Mouse (Mus musculus) E14TG2a.4 (cell line): ENCODE results near the gene Mgat4a.
"Not testable (repeated sequence)": the region's sequence is repeated elsewhere in the genome, so short reads cannot be mapped to it uniquely, and the experiment has no call there.

ENCODE experiments used
- H3K27me3 ChIP-seq: 2 replicates; pipeline ENCODE4 v1.6.1; 2014; ENCODE audit warnings: low read length, control low read depth; ENCODE audit not compliant: insufficient read depth
- H3K36me3 ChIP-seq: 2 replicates; pipeline ENCODE4 v1.6.1; 2014; ENCODE audit warnings: low read length, control low read depth; ENCODE audit not compliant: insufficient read depth
- H3K4me1 ChIP-seq: replicated peaks from 2 replicates; pipeline ENCODE4 v1.6.1; 2014; ENCODE audit warnings: low read depth, low read length, control low read depth
- H3K4me3 ChIP-seq: replicated peaks from 2 replicates; pipeline ENCODE4 v1.5.1; 2014; ENCODE audit warnings: mild to moderate bottlenecking, low read length
- H3K9me3 ChIP-seq: 2 replicates; pipeline ENCODE4 v1.6.1; 2014; ENCODE audit warnings: low read length, control low read depth
- CTCF ChIP-seq: conservative IDR thresholded peaks from 2 replicates; pipeline ENCODE4 v1.5.1; 2014; ENCODE audit warnings: low read length
- NANOG ChIP-seq: IDR thresholded peaks from 2 replicates; pipeline ENCODE4 v1.6.1; 2014; ENCODE audit warnings: borderline replicate concordance, low read length, mixed read lengths
- POU5F1 ChIP-seq: IDR thresholded peaks from 2 replicates; pipeline ENCODE4 v1.6.1; 2014; ENCODE audit warnings: low read length, borderline replicate concordance

Mgat4a gene

DNA sequence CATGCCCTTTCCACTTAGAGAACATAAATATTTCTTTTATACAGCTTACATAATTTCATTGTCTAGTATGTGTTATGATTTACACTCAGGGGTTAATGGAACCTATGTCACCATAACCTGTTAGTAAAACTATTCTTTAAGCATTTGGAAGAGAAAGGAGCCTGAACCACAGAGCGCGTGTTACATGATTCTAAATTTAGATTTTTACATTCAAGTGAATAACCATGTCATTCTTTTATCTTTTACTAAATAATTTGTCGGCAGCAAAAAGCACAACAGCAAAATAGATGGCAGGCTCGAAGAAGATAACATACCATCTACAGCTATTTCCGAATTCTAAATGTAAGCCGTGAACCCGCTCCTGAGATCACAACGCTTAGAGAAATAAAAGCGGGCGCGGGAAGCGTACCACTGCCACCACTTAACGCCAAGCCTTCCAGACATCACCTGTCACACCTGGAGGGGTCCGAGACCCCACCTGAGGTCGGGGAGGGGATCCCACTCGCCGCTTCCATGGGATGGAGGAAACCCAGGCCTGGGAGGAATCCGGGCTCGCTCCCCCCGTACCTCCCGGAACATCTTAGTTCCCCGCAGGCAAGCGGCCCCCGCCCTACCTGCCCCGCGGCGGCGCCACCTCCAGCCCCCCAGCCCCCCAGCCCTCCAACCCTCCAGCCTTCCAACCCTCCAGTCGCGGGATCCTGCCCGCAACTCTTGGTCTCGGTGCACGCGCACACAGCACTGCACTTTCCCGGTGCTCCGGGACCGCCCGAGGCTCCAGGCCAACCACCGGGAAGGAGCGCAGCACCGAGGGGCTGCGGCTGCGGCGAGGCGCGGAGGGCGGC is 627 bp downstream of the Mgat4a start:
- Histone ChIP-seq H3K36me3 (peaks cover 8% of the 10 kb centered on the region), H3K4me3 (peak overlapping the region; percentile 84), H3K4me1 (peaks cover 36% of the 10 kb centered on the region), H3K9me3 (no peaks in the 10 kb centered on the region), H3K27me3 (peaks cover 14% of the 10 kb centered on the region)
- TF ChIP-seq CTCF: no peak
- TF ChIP-seq POU5F1: no peak
- TF ChIP-seq NANOG: no peak

DNA sequence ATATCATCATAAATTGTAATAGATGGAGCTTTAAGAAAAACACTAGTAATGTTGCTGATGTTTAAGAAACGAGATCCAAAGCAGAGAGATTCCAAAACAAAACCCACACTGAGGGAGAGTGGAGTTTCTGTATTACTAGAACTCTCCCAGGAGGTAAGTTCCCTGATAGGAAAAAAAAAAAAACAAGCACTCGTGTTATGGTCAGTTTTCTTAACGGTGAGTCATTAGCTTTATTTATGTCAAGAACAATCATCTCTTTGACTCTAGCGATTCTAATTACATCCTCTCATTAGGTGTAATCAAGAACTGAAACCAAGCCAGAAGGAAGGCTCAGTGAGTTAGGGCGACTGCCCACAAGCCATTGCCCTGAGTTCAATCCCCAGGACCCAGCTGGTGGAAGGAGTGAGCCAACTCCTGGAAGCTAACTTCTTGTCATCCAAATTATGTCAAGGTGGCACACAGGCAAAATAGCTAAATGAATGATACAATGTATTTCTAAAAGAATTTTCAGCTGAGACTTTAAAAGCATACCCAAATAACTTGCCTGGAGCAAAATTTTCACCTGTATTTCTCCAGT is 6.2 kb downstream of the Mgat4a start:
- TF ChIP-seq POU5F1 (no peak), CTCF (no peak), NANOG (no peak)
- no peaks in the 10 kb centered on the region for H3K9me3 ChIP-seq
- H3K27me3 ChIP-seq: peaks cover 4% of the 10 kb centered on the region
- peaks cover 13% of the 10 kb centered on the region for H3K36me3 ChIP-seq
- H3K4me1 ChIP-seq: peaks cover 29% of the 10 kb centered on the region
- H3K4me3 ChIP-seq: no peak overlapping the region

DNA sequence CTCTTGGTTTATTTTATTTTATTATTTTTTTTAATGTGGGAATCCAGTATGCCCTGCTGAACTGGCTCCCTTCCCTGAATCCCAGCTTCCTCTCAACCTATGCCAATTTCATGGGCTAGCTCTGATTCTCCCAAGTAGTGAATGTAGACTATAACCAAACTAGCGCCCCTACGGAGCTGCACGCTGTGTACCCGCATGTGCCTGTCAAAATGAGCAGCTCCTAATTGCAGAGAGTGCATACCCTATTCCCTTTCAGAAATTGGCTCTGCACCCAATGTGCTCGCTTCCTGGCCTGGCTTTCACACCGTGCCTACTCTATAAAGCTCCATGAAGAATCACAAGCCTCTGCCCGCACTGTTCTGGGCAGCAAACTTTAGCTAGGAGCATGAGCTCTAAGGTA is 7.6 kb downstream of the Mgat4a start:
- no peak for TF ChIP-seq POU5F1
- no peak for TF ChIP-seq NANOG
- TF ChIP-seq CTCF: no peak
- H3K9me3 ChIP-seq: no peaks in the 10 kb centered on the region
- H3K4me3 ChIP-seq: 0 out of 2 replicates have a peak overlapping the region, but pooled peaks have one; percentile 20
- peaks cover 38% of the 10 kb centered on the region for H3K4me1 ChIP-seq
- no peaks in the 10 kb centered on the region for H3K27me3 ChIP-seq
- H3K36me3 ChIP-seq: peaks cover 13% of the 10 kb centered on the region

DNA sequence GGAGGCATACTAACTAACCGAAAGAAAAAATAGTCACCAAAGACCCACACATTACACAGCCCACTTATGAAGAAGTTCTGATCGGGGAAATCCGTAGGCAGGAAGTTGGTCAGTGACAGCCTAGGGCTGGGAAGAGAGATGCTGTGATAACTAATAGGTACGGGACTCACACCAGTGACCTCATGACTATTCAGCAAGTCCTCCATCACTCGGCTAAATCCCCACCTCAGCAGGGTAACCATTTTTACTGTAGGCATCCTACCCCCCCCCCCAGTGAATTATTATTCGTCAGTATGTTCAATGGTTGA is 8.3 kb downstream of the Mgat4a start:
- peaks cover 13% of the 10 kb centered on the region for H3K36me3 ChIP-seq
- no peaks in the 10 kb centered on the region for H3K27me3 ChIP-seq
- no peak for TF ChIP-seq POU5F1
- no peak for TF ChIP-seq CTCF
- TF ChIP-seq NANOG: no peak
- H3K4me1 ChIP-seq: peaks cover 43% of the 10 kb centered on the region
- H3K9me3 ChIP-seq: no peaks in the 10 kb centered on the region
- H3K4me3 ChIP-seq: no peak overlapping the region

DNA sequence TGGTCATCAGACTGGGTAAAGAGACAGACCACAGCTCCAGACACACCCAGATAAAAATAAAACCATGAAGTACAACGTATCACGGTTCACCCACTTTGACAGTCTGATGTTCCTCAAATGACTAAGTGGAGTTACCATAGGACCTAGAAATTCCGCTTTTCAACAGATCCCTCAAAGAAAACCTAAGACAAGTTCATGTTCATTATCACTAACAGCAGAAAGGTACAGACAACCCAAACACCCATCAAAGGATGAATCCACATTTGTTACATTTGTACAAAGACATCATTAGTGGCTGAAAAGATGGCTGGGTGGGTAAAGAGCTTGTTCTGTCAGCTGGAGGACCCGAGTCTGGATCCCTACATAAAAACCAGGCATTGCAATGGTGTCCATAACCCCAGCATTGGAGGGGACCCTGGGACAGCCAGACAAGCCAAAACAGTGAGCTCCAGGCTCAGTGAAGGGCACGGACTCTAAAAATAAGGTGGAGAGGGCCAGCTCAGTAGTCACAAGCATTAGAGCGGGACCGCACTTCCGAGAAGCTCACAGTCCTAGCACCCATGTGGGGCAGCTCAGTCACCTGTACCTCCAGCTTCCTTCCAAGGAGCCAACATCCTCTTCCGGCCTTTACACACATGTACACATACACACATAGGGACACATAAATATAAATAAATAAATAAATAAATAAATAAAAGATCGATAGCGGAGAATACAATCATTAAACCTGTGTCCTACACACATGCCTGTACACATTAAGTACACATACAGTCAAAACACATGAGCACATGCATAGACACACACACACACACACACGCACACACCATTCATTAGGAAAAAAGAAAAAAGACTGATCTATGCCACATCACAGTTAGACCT is 8.9 kb downstream of the Mgat4a start:
- Histone ChIP-seq H3K4me3 (no peak overlapping the region), H3K36me3 (peaks cover 13% of the 10 kb centered on the region), H3K27me3 (no peaks in the 10 kb centered on the region), H3K9me3 (no peaks in the 10 kb centered on the region), H3K4me1 (peaks cover 47% of the 10 kb centered on the region)
- TF ChIP-seq CTCF: no peak
- TF ChIP-seq POU5F1: no peak
- TF ChIP-seq NANOG: no peak

DNA sequence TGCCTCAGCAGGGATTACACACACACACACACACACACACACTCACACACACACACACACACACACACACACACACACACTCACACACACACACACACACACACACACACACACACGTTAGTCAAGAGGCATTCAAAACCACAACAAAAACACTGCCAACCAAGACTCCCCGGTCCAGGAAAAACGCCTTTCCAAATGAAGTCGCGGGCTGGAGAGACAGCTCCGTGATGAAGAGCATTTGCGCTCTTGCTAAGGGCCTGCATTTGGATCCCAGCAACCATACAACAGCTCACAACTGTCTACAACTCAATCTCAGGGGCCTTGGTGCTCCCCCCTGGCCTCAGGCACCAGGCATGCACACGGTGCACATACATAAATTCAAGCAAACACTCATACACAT is 10.8 kb downstream of the Mgat4a start:
- no peaks in the 10 kb centered on the region for H3K9me3 ChIP-seq
- H3K27me3 ChIP-seq: no peaks in the 10 kb centered on the region
- H3K4me1 ChIP-seq: peaks cover 58% of the 10 kb centered on the region
- TF ChIP-seq CTCF: no peak
- TF ChIP-seq NANOG: no peak
- no peak for TF ChIP-seq POU5F1
- 0 out of 2 replicates have a peak, but pooled peaks cover 4% of the 10 kb centered on the region for H3K36me3 ChIP-seq
- H3K4me3 ChIP-seq: no peak overlapping the region

DNA sequence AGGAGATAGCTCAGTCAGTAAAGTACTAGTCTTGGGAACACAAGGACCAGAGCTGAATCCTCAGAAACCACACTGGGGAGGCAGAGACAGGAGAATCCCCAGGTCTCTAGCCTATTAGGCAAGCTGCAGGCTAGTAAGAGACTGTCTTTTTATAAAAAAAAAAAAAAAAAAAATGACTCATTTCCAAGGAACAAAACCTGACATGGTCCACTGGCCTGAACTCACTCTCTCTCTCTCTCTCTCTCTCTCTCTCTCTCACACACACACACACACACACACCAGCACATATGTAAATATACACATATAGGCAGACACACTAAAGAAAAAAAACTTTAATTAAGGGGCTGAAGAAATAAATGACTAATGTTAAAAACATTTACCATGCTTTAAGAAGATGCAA is 14.6 kb downstream of the Mgat4a start:
- Histone ChIP-seq H3K4me3 (no peak overlapping the region), H3K4me1 (peaks cover 53% of the 10 kb centered on the region), H3K27me3 (no peaks in the 10 kb centered on the region), H3K36me3 (peaks cover 3% of the 10 kb centered on the region; the same call in 1 of the 2 replicates), H3K9me3 (no peaks in the 10 kb centered on the region)
- no peak for TF ChIP-seq NANOG
- TF ChIP-seq POU5F1: no peak
- no peak for TF ChIP-seq CTCF

DNA sequence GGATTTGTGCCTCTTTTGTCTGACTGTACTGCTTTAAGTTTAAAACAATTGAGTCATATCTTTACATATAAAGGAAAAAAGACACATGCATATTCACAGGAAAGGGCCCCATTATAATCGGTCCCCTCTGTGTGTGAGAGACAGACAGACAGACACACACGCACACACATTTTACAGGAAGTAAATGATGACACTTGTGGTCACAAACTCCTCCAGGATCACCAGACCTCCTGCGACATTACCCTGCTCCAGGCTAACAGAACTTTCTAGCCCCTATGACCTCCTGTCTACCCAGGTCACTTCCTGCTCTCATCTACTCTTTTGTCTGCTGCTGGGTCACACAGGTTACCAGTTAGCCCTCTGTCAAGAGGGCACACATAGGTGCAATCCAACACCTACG is 16.1 kb downstream of the Mgat4a start:
- Histone ChIP-seq H3K4me3 (no peak overlapping the region), H3K36me3 (peaks cover 6% of the 10 kb centered on the region), H3K9me3 (no peaks in the 10 kb centered on the region), H3K27me3 (no peaks in the 10 kb centered on the region), H3K4me1 (peaks cover 53% of the 10 kb centered on the region)
- TF ChIP-seq POU5F1 (no peak), NANOG (no peak), CTCF (no peak)

DNA sequence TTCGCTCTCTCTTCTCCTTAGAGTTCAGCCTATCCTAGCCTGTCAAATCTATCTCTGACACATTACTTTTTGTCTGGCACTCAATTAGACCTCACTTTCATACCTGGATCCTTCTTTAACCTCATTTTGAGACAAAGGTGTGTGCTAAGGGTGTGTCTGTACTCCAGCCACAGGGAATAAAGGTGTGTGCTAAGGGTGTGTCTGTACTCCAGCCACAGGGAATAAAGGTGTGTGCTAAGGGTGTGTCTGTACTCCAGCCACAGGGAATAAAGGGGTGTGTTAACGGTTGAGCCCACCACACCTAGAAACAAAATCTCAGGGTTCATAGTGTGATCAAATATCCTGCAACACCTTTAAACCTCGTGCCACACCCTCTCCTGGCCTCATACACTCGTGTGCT is 16.7 kb downstream of the Mgat4a start:
- peaks cover 53% of the 10 kb centered on the region for H3K4me1 ChIP-seq
- not testable (repeated sequence) for H3K9me3 ChIP-seq, H3K4me3 ChIP-seq, H3K36me3 ChIP-seq, H3K27me3 ChIP-seq

DNA sequence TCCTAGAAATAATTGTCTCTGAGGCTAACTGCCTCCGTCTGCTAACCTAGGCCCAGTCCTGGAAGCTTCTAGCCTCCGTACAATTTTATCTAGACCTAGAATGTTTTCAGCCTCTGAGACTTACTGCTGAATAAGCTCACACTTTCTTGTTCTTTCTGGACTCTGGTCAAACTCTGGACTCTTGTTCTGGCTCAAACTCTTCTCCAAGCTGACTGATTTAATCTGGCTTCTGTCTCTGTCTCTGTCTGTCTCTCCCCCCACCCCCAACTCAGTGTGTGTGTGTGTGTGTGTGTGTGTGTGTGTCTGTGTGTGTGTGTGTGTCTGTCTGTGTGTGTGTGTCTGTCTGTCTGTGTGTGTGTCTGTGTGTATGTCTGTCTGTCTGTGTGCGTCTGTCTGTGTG is 17.3 kb downstream of the Mgat4a start:
- not testable (repeated sequence) for H3K27me3 ChIP-seq, H3K36me3 ChIP-seq, H3K9me3 ChIP-seq, H3K4me3 ChIP-seq
- H3K4me1 ChIP-seq: peaks cover 47% of the 10 kb centered on the region
